Mouse (Mus musculus): ENCODE data around the gene Mtg1.

The Mtg1 gene

GRCm38 (mm10) chr7:140190435-140190834, 53.1 kb downstream of the Mtg1 start:
- DNase-seq, result peak; percentile 59

GRCm38 (mm10) chr7:140192445-140192844, 55.1 kb downstream of the Mtg1 start:
- no peak for DNase-seq

GRCm38 (mm10) chr7:140192851-140193250, 55.5 kb downstream of the Mtg1 start:
- peak; percentile 67 for DNase-seq

GRCm38 (mm10) chr7:140194031-140194430, 56.7 kb downstream of the Mtg1 start:
- DNase-seq, result no peak

- DNase-seq, result peak; percentile 62
Measured at GRCm38 (mm10) chr7:140196002-140196401, 58.6 kb downstream of the Mtg1 start.

Data from heart, adult 11 months (tissue).